Mouse (Mus musculus): ENCODE measurements at regions not wholly inside any gene's neighbourhood (a gene's known extent, or its start where the extent isn't known, plus 50 kb on each side); places are given as distances from the start of the nearest gene placed in this dataset.
A peak's percentile ranks its signal among the peaks of the same experiment; 100 is the strongest.

DNA sequence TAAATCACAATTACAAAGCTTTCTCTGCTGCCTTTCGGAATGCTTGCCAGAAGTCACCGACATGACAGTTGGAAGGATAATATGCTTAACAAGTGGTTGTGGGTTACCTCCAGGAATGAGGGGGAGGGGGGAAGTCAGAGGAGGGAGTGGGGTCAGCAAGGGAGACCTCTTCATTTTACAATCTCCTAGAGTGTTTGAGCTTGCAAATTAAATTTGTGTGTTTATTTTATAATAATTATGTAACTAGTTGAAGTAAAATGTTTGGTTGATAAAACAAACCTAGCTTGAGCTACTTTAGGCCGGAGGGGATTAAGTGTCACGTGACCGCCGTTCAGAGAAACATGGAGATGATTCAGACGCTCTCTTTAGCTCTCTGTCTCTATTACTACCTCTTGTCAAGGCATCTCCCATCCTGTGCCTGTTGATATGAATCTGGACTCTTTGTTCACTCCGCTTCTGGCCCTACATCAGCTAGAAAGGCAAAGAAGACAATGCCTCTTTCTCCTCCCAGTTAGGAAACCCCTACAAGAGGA is 227.3 kb upstream of the Irx5 start:
- DNase-seq = no peak

DNA sequence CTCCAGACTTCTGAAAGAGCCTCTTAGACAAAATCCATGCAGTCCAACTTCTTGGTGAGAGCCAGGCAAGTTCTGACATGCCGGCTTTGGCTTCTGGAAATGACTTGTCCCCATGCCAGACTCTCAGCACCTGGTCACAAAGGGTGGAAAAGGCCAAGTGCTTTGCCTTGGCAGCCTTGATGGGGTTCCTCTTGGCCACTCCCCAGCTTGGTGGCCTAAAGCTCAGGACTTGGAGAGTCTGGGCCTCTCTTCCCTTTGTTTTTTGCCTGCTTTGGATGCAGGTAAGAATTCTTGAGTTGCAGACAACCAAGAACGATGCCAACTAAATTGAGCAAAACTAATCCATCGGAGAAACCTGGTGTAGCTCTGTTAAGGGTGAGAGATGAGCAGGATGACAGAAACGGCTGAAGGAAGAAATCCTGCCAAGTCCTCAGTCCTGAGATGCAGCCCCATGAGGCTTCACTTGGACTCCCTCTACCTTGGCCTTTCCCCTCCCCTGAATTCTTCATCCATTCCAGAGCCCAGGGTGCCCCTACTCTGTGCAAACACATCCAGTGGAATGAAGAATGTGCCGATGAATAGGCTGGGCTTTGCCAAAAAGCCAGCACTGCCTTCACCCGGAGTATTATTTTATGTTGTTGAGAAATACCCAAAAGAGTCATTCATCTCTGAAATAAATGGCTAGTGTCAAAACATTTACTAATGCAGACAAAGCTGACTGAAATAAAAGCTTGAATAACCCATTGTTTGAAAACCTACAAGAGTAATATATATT is 228.0 kb upstream of the Irx5 start:
- peak; percentile 20 to 52 for DNase-seq

DNA sequence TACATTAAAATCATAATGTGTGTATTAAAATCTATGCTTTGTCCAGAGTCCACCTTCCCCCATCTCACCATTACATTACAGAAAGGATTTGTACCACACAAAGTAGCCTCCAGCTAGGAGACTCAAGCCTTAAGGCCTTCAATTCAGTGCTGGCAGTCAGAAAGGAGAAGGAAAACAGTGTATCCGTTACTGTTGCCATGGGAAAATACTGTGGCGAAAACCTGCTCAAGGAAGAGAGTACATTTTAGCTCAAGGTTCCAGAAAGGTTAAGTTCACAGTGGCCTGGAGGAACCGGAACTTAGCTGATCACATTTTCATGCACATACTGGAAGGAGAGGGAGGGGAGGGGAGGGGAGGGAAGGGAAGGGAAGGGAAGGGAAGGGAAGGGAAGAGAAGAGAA is 231.8 kb upstream of the Irx5 start:
- DNase-seq = no peak

DNA sequence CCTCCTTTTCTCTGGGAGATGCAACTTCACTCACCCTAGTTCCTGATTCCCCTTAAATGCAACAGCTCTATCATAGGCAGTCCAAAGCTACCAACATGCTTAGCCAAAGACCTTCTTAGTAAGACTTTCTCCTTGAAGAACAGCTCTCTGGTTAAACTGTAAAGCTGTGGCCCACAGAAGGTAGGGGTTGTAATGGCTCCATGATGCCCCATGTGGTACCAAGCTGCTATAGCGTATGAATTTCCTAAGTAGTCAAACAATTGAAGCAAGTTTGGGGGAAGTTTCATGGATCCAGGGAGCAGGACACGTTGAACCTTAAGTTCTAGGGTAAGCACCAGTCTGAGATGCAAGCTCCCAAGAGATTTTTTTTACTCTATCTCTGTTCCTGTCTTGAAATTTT is 236.1 kb upstream of the Irx5 start:
- DNase-seq = no peak

DNA sequence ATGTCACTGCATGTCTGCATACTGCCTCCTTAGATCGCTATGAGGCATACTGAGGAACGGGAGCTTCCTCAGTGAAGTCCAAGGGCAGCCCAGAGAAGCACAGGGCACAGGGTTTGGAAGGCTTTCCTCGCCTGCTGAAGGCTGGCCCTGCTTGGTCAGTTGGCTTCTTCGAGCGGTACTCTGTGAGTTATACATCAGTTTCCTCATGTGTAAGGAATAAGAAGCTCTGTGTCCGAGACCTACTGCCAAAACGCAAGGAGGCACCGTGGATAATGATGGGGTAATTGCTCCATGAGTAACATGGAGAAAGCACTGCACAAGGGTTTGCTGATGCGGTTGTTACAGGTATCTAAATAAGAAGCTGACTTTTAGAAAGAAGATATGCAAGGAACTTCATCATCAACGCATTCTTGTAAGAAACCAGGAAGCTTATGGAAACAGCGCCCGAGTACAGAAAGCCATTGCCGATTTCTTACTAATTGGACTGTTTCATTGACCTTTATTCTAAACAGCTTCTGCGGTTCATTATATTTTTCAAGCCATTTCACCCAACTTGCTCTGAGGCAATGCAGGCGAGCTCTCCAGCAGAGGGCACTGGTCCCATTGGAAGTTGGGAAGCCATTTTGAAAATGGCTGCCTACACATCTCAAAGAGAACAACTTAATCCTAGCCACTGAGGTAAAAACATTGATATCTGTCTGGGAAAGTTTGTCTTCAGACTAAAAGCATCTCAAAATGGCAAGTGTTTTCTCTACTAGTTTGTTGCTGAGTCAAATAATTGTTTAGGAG is 241.8 kb upstream of the Irx5 start:
- DNase-seq = no peak

DNA sequence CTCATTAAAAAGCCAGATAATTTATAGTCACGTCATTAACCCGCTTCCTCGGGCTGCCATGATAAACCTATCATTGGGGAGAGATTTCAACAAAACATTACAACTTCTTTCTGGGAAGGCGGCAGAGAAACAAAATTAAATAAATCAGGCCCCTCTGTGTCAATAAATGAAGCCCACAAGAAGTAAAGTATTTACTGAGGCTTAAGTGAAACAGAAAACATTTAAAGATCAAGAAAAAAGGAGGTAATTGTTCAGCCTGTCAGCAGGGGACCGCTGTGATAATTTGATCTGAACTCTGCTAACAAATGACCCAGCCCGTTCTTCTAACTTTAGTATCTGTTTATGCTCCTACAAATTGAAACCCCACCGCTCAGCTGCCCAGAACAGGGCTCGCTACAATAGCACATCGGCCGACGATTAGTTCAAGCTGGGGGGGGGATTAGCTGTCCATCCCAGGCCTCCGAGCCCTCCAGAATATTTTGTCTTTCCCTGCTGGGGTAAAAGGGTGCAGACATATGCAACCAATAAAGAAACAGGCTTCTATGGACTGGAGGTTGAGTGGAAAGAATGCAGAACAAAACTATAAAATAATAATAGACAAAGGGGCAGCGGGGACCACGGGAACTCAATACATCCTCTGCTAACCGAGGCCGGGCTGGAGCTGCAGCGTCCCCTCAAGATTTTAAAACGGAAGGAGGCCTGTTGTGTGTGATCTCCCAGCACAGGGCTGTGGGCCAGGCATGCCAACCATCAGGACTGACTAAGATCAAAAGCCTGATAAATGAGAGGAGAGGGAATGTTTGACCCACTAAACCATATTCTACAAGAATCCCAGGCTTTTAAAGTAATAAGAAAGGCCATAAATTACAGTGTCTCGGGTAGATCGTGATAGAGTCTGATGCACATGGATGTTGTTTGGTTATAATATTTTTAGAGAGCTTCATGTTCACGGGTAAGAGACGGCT is 242.8 kb upstream of the Irx5 start:
- DNase-seq = no peak

DNA sequence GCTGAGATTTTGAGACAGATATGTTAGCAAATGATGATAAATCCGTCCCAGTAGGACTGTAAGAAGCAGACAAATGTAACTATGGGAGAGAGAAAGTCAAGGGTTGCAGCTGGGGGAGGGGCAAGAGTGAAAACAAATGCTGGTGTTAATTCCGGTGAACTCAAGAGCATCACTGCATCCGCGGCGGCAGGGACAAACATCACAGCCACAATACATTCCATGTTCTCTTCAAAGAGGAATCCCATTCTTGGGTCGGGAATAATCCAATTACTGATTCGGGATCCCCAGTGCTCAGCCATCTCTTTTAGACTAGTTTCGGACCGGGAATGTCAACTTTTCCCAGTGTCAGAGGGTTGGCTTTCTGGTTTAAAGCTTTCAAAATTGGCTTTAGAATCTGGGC is 243.5 kb upstream of the Irx5 start:
- no peak for DNase-seq

DNA sequence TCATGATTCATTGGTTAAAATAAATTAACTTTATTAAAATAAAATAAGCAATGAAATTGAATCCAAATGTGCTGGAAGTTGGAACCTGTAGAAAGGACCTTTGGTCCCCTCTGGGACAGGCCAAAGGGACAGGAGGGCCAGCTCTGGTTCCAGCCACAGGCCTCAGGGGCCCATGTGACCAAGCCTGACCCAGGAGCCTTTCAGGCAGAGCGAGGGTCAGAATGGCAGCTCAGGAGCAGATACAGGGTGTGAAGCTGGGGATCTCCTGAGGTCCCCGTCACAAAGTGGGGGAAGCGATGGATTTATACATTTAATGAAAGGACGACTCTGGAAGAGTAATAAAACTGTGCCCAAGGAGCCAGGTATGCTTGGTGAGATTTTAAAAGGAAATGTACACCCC is 244.0 kb upstream of the Irx5 start:
- no peak for DNase-seq

DNA sequence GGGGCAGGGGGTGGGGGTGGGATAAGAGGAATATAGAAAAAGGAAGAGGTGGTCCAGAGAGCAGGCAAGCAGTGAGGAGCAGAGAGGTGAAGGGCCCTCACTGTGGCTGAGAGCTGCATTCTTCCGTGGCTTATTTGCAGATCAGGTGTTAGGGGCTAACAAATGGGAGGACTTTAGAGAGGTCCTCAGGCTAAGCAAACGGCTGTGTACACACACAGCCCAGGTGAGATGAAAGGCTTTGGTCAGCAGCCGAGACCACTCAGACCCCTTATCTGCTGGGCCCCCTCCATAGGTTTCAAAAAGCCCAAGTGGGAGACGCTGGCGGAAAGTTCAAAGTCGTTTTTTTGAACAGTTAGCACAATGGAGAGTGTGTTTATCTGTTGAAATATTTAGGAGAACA is 252.9 kb upstream of the Irx5 start:
- no peak for DNase-seq

DNA sequence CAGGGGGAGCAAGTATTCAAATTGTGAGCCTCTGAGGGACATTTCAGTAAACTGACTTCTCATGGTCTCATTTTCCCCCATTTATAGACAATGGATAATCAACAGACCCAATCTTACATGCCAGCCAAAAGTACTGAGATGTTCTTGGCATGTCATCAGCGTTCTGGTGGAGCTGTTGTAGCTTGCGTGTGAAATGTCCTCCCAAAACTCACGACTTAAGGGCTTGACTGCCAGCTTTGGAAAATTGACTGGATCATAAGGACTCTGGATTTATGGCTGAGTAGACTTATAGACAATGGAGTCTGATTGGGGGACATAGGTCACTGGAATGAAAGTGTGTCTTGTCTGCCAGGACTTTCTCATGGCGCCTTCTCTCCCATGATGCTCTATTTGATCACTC is 254.9 kb upstream of the Irx5 start:
- no peak for DNase-seq

DNA sequence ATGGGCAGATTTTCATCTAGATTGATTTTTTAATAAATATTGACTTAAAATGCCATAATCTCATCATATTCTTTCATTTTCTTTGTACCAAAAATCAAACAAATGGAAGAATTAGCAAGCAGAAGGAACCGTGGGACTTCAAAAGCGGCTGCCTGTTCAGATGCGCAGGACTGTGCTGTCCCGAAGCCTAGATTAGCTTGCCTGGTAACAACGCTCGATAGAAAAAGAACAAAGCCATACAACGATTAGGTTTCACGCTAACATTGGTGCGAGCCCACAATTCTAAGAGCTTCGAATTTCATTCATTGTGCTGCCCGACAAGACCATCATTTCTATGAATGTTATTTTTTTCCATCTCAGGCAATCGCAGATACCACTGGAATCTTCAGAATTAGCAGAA is 262.1 kb upstream of the Irx5 start:
- DNase-seq = no peak

DNA sequence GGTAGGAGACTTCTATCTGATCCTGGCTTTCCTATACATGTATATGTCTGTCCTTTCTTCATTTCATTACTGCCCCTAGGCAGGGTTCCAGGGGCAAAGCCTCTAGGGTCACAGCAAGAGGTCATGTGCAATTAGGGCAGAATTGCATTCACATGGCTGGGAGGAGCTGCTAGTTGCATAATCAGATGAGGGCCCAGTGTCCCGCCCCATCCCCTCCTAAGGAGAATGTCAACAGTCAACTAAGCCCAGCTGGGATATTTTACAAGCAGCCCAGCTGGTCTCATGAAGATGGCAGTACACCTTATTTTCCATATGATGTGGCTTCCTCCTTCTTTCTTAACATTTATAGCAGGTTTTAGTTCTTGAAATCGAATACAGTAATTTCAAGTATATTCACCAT is 273.3 kb upstream of the Irx5 start:
- DNase-seq = no peak

DNA sequence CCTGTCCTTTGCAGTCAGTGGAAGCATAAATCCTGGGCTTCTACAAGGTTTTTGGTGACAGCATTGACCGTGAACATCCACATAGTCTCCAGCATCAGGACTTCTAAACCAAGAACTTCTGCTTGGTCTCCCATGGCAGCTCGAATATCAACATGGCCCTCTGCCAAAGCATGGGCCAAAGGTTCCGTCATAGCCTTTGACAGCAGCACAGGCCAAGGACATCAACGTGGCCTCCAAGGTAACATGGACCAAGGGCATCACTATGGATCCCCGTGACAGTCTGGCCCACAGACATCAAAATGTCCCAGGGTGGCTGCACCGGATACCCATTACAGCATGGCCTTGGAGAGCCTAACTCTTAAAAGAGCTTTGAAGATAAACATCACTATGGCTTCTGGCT is 275.5 kb upstream of the Irx5 start:
- DNase-seq = no peak

DNA sequence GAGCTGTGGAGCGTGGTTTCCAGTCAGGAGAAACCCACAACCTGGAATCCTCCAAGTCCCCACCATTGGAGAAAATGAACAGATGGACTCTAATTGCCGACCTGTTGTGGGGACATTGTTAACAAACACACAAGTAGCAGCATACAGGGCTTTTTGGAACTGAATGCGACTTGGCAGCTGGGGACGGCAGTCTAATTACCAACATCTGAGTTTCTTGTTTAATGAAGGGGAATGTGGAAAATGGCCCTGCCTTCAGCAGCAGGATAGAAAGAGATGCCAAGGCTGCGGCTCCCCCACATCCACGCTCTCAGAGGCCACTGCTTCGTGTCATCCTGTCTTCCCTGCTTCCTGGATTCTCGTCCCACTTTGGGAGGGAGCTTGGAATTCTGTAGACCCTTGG is 276.6 kb upstream of the Irx5 start:
- DNase-seq = no peak

DNA sequence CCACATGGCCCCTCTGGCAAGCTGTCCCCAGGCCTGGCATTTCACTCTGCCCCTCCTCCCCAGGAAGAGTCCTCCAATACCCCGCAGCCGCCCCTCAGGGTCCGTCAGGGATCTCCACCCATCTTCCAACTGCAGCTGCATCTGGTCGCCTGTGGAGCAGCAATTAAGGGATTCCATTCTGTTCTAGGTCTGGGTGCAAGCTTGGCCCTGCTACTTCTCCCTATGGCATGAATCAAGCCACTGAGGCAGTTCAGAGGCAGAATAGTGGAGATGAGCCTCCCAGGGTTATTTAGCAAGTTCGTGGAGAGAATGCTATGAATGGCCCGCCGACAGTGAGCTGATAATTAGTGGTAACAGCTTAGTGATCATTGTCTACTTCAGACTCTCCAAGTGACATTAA is 275.7 kb upstream of the Irx3 start:
- no peak for DNase-seq

DNA sequence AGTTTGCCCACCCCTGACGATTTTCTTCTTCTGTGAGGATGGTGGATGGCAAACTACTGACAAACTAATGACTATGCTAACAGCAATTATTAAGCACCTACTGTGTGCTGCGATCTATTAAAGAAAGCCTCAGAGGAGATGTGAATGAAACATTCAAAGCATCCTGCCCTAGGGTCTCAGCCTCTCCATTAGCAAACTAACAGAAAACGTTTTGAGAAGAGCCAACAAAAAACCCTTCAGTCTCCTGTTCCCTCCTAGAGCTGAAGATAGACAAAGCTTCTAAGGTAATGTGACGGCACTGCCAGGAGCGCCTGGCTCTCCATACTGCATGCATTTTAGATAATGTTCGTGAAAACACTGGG is 270.4 kb upstream of the Irx3 start:
- DNase-seq = no peak

DNA sequence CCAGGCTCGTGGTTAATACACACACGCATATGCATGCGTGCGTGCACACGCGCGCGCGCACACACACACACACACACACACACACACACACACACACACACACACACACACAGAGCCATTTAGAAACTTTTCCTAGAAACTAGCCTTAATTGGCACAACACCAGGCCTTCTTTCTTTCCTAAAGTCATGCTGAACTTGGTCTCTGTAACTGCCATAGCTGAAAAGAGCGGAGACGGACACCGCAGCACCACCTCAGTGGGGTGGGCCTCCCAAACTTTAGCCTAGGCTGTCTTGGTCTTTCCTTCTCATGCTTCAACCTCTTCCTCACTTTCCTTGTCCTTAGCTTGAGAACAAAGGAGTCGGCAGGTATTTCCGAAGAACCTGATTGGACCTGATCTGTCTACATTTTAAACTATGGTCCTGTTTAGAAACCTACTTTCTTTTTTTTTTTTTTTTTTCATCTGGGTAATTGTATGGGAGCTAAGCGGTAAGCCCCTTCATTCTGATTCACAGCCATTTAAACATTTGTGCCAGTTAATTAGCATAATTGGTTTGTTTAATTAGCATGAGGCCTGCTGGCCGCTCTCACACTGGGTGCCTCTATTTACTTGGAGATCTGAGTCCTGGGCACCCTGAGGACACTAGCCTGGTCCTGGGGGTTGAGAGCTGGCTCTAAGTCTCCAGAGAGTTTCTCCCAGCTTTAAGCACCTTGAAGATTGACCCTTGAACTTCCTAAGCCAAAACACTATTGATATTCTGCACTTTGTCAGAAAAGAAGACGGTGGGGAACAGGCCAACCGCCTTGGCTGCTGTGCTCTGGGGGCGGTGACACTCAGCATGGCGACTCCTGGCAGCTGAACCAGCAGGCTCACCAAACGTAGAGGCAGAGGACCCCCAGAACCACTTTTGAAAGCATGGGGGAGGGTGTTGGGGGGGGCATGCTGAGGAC is 269.7 kb upstream of the Irx3 start:
- no peak for DNase-seq

DNA sequence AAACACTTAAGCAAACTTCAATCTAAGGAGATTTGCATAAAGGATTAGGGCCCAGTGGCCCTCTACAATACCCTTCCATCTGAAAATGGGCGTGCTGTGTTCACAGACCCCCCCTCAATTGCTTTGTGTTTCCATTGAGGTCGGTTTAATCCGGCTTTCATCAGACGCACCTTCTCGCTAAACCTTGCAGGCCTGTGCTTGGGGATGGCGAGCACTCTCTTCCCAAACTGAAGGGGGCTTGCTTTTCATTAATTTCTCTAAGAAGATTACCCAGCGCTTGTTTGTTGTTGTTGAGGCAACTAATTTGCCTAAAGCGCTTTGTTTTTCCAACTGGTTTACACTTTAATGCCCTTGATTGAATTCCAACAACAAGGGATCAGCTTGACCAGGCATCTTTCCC is 268.8 kb upstream of the Irx3 start:
- no peak for DNase-seq

DNA sequence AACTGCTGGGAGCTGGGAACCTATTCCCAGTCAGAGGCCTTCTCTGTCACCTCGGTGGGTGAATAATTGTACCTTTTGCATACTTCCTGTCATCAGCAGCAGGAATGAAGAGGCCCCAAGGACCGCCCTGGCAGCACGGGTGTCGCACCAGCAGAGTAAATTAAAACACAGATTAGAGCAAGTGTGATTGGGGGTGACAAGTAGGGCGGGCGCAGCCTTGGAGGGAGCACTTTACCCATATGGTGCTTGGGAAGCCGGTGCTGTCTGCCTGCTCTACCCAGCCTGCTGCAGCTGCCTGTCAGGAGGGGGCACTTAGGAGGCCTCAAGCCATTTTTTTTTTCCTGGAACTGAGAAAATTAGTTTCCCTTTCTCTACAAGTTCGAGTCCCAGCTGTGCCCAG is 264.6 kb upstream of the Irx3 start:
- no peak for DNase-seq

DNA sequence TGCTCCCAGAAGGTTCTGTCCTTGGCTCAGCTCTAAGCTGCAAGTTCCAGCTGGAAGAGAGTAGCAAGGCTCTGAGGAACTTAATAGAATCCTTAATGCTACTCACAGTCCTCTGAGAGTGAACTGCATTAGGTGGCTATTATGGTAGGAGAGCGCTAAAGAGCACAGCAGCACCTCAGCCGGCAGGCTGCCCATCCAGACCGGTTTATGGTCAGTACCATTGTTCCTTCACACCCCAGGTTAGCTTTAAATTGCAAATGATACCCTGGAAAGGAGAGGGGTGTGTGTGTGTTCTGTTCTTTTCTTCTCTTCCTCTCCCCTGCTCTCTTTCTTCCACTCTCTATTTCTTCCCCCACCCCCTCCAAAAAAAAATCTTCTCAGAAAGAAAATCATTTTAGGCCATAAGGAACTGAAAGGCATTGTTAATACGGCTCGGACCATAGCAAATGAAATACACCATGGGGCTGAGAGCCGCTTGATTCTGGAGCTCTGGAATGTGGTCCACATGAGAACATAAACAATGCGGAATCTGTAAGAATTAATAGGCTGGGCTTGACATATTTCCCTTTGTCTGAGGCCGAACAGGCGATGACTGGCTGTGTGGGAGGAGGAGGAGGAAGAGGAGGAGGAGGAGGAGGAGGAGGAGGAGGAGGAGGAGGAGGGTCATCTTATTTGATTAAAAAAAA is 263.8 kb upstream of the Irx3 start:
- no peak for DNase-seq

DNA sequence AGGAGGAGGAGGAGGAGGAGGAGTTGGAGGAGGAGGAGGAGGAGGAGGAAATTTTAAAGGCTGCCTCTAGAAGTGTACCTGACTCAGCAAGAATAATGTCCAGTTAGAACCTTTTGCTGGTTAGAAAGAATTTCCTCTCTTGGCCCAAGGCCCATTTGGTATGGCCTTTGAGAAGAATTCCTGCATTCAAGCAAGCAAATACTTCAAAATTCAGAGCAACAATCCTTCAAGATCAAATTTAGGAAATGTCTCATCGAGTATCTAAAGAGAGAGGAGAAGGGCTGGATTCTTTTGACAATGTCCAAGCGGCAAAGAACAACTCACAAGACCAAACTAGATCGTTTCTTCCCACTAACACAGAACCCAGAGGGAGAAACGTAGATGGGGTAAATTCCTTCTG is 263.1 kb upstream of the Irx3 start:
- peak in 1 of 2 experiments; percentile 27 for DNase-seq
